Mouse (Mus musculus) erythroblast, embryonic 14.5 days (primary cell): ENCODE data around the gene Pcnx.

Experiments
- GATA1 ChIP-seq: IDR thresholded peaks from 2 replicates; pipeline ENCODE4 v1.6.1; 2012; ENCODE audit warnings: low read length, inconsistent platforms, mixed read lengths
- TAL1 ChIP-seq: IDR thresholded peaks from 3 replicates; pipeline ENCODE4 v1.6.1; 2012; ENCODE audit warnings: low read length, inconsistent platforms, mixed read lengths

DNA sequence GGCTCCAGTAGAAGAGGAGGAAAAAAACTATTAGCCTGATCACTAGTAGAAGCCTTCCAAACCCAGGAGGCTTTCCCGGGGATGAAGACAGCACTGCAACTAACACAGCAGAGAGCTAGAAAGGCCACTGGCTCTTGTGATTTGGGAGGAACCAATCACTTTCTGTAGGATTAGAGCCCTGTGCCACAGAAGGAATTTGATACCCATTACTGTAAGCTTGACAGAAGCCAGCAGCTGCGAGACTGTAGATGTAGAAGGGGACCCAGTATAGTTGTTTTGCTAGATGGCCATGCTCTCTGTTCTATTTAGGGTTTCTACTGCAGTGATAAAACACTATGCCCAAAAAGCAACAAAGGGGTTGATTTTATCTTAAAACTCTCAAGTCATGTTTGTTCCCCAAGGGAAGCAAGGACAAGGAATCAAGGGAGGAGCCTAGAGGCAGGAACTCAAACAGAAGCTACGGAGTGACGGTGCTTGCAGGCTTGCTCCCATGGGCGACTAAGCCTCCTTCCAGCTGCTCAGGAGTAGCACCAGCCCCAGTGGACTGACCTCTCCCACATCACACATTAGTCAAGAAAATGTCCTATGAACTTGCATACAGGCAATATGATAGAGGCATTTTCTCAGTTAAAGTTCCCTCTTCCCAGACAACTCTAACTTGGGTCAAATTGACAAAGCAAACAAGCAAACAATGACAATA, 27.6 kb upstream of the Pcnx start:
- TF ChIP-seq TAL1 (no peak), GATA1 (no peak)
